Mouse (Mus musculus) C2C12 (cell line): ENCODE results near the gene Dach2.
"Not testable (repeated sequence)": the region's sequence is repeated elsewhere in the genome, so short reads cannot be mapped to it uniquely, and the experiment has no call there.

Experiments used
- CEBPB ChIP-seq: IDR thresholded peaks from one replicate; pipeline ENCODE4 v1.6.1; 2011; ENCODE audit warnings: low read depth, mild to moderate bottlenecking, control low read depth, moderate library complexity
- CTCF ChIP-seq: IDR thresholded peaks from one replicate; pipeline ENCODE4 v1.5.1; 2011; ENCODE audit not compliant: control insufficient read depth, insufficient read depth, insufficient read length
- MYOG ChIP-seq: IDR thresholded peaks from one replicate; pipeline ENCODE4 v1.6.1; 2011; ENCODE audit not compliant: control insufficient read depth, insufficient read length; ENCODE audit errors: extremely low read depth
- USF1 ChIP-seq: IDR thresholded peaks from one replicate; pipeline ENCODE4 v1.6.1; 2011; ENCODE audit warnings: low read depth, mild to moderate bottlenecking, control low read depth, moderate library complexity

DNA sequence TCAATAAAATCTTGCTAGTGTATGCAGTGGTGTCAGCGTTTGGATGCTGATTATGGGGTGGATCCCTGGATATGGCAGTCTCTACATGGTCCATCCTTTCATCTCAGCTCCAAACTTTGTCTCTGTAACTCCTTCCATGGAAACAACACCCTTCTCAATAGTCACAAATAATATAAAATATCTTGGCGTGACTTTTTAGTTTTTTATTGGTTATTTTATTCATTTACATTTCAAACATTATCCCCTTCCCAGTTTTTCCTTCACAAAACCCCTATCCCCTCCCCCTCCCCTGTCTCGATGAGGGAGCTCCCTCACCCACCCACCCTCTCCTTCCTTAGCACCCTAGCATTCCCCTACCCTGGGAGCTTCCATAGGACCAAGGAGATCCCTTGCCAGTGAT is 44.9 kb upstream of the Dach2 start:
- not testable (repeated sequence) for TF ChIP-seq CTCF, MYOG, CEBPB, USF1
